Mouse (Mus musculus): ENCODE data around the gene Ifngr1. TPM values are rescaled to one million over a fixed set of nuclear protein-coding genes. Genes with fewer than 3 reads are reported as not detected.

The Ifngr1 gene
- 24.3 and 28.6 TPM in 2 replicates for polyA plus RNA-seq (2016; fragmentation: Nextera tagmentation; extraction: Ambion mirVana)

- H3K36me3 ChIP-seq = no peaks in the 10 kb centered on the region
- H3K4me1 ChIP-seq = peaks cover 10% of the 10 kb centered on the region
- peak within 1 kb of the TSS; percentile 71 for H3K4me2 ChIP-seq (replicated peaks)
- peak within 1 kb of the TSS; percentile 64 for H3K4me3 ChIP-seq
- H3K27ac ChIP-seq (replicated peaks) = peak within 1 kb of the TSS; percentile 40
- peaks cover 11% of the 10 kb centered on the region; the same call in 1 of the 2 replicates for H3K27me3 ChIP-seq
- WGBS = under 1% methylated on average over 52 of the region's 52 CpGs
- peak; percentile 97 for ATAC-seq (ENCODE audit: low FRiP score, low read depth)
- no peaks in the 10 kb centered on the region for H3K9me3 ChIP-seq
- H3K9ac ChIP-seq (replicated peaks) = peak within 1 kb of the TSS; percentile 72
Measured at GRCm38 (mm10) chr10:19591641-19592441, at the start of gene Ifngr1. TSS of gene Ifngr1 (plus strand) at chr10:19591949.

- Histone ChIP-seq H3K27ac (replicated peaks) (no peak overlapping the region), H3K4me3 (no peak overlapping the region), H3K36me3 (no peaks in the 10 kb centered on the region), H3K27me3 (no peaks in the 10 kb centered on the region), H3K9me3 (no peaks in the 10 kb centered on the region), H3K4me2 (replicated peaks) (no peak overlapping the region), H3K9ac (replicated peaks) (no peak overlapping the region), H3K4me1 (no peaks in the 10 kb centered on the region)
- 96% methylated on average over 1 of the region's 1 CpGs for WGBS
- no peak for ATAC-seq (ENCODE audit: low FRiP score, low read depth)
Measured at GRCm38 (mm10) chr10:19546825-19547224, 44.9 kb upstream of the Ifngr1 start.

GRCm38 (mm10) chr10:19548016-19548415 is 43.7 kb upstream of the Ifngr1 start:
- Histone ChIP-seq H3K36me3 (no peaks in the 10 kb centered on the region), H3K9me3 (no peaks in the 10 kb centered on the region), H3K4me1 (no peaks in the 10 kb centered on the region), H3K4me2 (replicated peaks) (no peak overlapping the region), H3K27ac (replicated peaks) (no peak overlapping the region), H3K4me3 (no peak overlapping the region), H3K9ac (replicated peaks) (no peak overlapping the region), H3K27me3 (no peaks in the 10 kb centered on the region)
- WGBS = 81% methylated on average over 1 of the region's 1 CpGs
- no peak for ATAC-seq (ENCODE audit: low FRiP score, low read depth)

- H3K4me3 ChIP-seq = no peak overlapping the region
- no peaks in the 10 kb centered on the region for H3K4me1 ChIP-seq
- WGBS = 93% methylated on average over 2 of the region's 2 CpGs
- no peaks in the 10 kb centered on the region for H3K27me3 ChIP-seq
- no peak for ATAC-seq (ENCODE audit: low FRiP score, low read depth)
- H3K4me2 ChIP-seq (replicated peaks) = no peak overlapping the region
- H3K9me3 ChIP-seq = no peaks in the 10 kb centered on the region
- no peaks in the 10 kb centered on the region for H3K36me3 ChIP-seq
- no peak overlapping the region for H3K27ac ChIP-seq (replicated peaks)
- no peak overlapping the region for H3K9ac ChIP-seq (replicated peaks)
Measured at GRCm38 (mm10) chr10:19548491-19548890, 43.3 kb upstream of the Ifngr1 start.

- ATAC-seq (ENCODE audit: low FRiP score, low read depth) = no peak
- 93% methylated on average over 3 of the region's 3 CpGs for WGBS
- Histone ChIP-seq H3K9me3 (no peaks in the 10 kb centered on the region), H3K4me2 (replicated peaks) (no peak overlapping the region), H3K27ac (replicated peaks) (no peak overlapping the region), H3K27me3 (no peaks in the 10 kb centered on the region), H3K4me1 (no peaks in the 10 kb centered on the region), H3K9ac (replicated peaks) (no peak overlapping the region), H3K4me3 (no peak overlapping the region), H3K36me3 (no peaks in the 10 kb centered on the region)
Measured at GRCm38 (mm10) chr10:19551585-19551984, 40.2 kb upstream of the Ifngr1 start.

- 80% methylated on average over 2 of the region's 2 CpGs for WGBS
- Histone ChIP-seq H3K27me3 (no peaks in the 10 kb centered on the region), H3K9ac (replicated peaks) (no peak overlapping the region), H3K4me3 (no peak overlapping the region), H3K4me2 (replicated peaks) (no peak overlapping the region), H3K9me3 (no peaks in the 10 kb centered on the region), H3K27ac (replicated peaks) (no peak overlapping the region), H3K4me1 (no peaks in the 10 kb centered on the region), H3K36me3 (no peaks in the 10 kb centered on the region)
- ATAC-seq (ENCODE audit: low FRiP score, low read depth) = no peak
Measured at GRCm38 (mm10) chr10:19553857-19554256, 37.9 kb upstream of the Ifngr1 start.

- Histone ChIP-seq H3K9ac (replicated peaks) (no peak overlapping the region), H3K27ac (replicated peaks) (no peak overlapping the region), H3K27me3 (no peaks in the 10 kb centered on the region), H3K36me3 (no peaks in the 10 kb centered on the region), H3K4me3 (no peak overlapping the region), H3K4me2 (replicated peaks) (no peak overlapping the region), H3K4me1 (no peaks in the 10 kb centered on the region), H3K9me3 (no peaks in the 10 kb centered on the region)
- no peak for ATAC-seq (ENCODE audit: low FRiP score, low read depth)
- 90% methylated on average over 4 of the region's 4 CpGs for WGBS
Measured at GRCm38 (mm10) chr10:19557696-19558095, 34.1 kb upstream of the Ifngr1 start.

GRCm38 (mm10) chr10:19559565-19560165 is 32.1 kb upstream of the Ifngr1 start:
- Histone ChIP-seq H3K36me3 (no peaks in the 10 kb centered on the region), H3K27ac (replicated peaks) (no peak overlapping the region), H3K27me3 (no peaks in the 10 kb centered on the region), H3K4me3 (no peak overlapping the region), H3K9ac (replicated peaks) (no peak overlapping the region), H3K4me1 (no peaks in the 10 kb centered on the region), H3K9me3 (no peaks in the 10 kb centered on the region), H3K4me2 (replicated peaks) (no peak overlapping the region)
- no peak for ATAC-seq (ENCODE audit: low FRiP score, low read depth)
- WGBS = 86% methylated on average over 8 of the region's 8 CpGs

GRCm38 (mm10) chr10:19562598-19562997 is 29.2 kb upstream of the Ifngr1 start:
- Histone ChIP-seq H3K9me3 (no peaks in the 10 kb centered on the region), H3K9ac (replicated peaks) (no peak overlapping the region), H3K4me1 (no peaks in the 10 kb centered on the region), H3K4me3 (no peak overlapping the region), H3K36me3 (no peaks in the 10 kb centered on the region), H3K4me2 (replicated peaks) (no peak overlapping the region), H3K27me3 (no peaks in the 10 kb centered on the region), H3K27ac (replicated peaks) (no peak overlapping the region)
- no peak for ATAC-seq (ENCODE audit: low FRiP score, low read depth)
- WGBS = 97% methylated on average over 3 of the region's 3 CpGs

GRCm38 (mm10) chr10:19563443-19563861 is 28.3 kb upstream of the Ifngr1 start:
- Histone ChIP-seq H3K9ac (replicated peaks) (no peak overlapping the region), H3K9me3 (no peaks in the 10 kb centered on the region), H3K4me1 (no peaks in the 10 kb centered on the region), H3K27me3 (no peaks in the 10 kb centered on the region), H3K36me3 (no peaks in the 10 kb centered on the region), H3K4me2 (replicated peaks) (no peak overlapping the region), H3K4me3 (no peak overlapping the region), H3K27ac (replicated peaks) (no peak overlapping the region)
- no peak for ATAC-seq (ENCODE audit: low FRiP score, low read depth)
- WGBS = 84% methylated on average over 1 of the region's 1 CpGs

GRCm38 (mm10) chr10:19567481-19567880 is 24.3 kb upstream of the Ifngr1 start:
- Histone ChIP-seq H3K4me1 (no peaks in the 10 kb centered on the region), H3K36me3 (no peaks in the 10 kb centered on the region), H3K4me2 (replicated peaks) (no peak overlapping the region), H3K27ac (replicated peaks) (no peak overlapping the region), H3K9ac (replicated peaks) (no peak overlapping the region), H3K27me3 (no peaks in the 10 kb centered on the region), H3K4me3 (no peak overlapping the region), H3K9me3 (no peaks in the 10 kb centered on the region)
- 91% methylated on average over 4 of the region's 4 CpGs for WGBS
- no peak for ATAC-seq (ENCODE audit: low FRiP score, low read depth)

GRCm38 (mm10) chr10:19570288-19570687 is 21.5 kb upstream of the Ifngr1 start:
- no peak for ATAC-seq (ENCODE audit: low FRiP score, low read depth)
- no peaks in the 10 kb centered on the region for H3K36me3 ChIP-seq
- no peaks in the 10 kb centered on the region for H3K9me3 ChIP-seq
- H3K4me2 ChIP-seq (replicated peaks) = no peak overlapping the region
- no peak overlapping the region for H3K9ac ChIP-seq (replicated peaks)
- no peaks in the 10 kb centered on the region for H3K4me1 ChIP-seq
- H3K4me3 ChIP-seq = no peak overlapping the region
- H3K27ac ChIP-seq (replicated peaks) = no peak overlapping the region
- no peaks in the 10 kb centered on the region for H3K27me3 ChIP-seq
- WGBS = 87% methylated on average over 4 of the region's 4 CpGs

Measured in midbrain, embryonic 12.5 days (tissue).